Mouse (Mus musculus) ES-E14 (cell line): ENCODE results near the gene Rnf111.

Experiments used
- HCFC1 ChIP-seq: IDR thresholded peaks from 2 replicates; pipeline ENCODE4 v1.6.1; 2012; ENCODE audit warnings: low read length, inconsistent platforms, borderline replicate concordance; ENCODE audit not compliant: insufficient read depth
- MAFK ChIP-seq: IDR thresholded peaks from 2 replicates; pipeline ENCODE4 v1.6.1; 2014; ENCODE audit warnings: mild to moderate bottlenecking, low read depth, low read length, inconsistent platforms; ENCODE audit not compliant: insufficient read depth
- ZC3H11A ChIP-seq: IDR thresholded peaks from 2 replicates; pipeline ENCODE4 v1.6.1; 2012; ENCODE audit warnings: low read depth, mild to moderate bottlenecking, inconsistent platforms, low read length, borderline replicate concordance
- ZNF384 ChIP-seq: IDR thresholded peaks from 2 replicates; pipeline ENCODE4 v1.6.1; 2012; ENCODE audit warnings: low read depth, low read length, inconsistent platforms

DNA sequence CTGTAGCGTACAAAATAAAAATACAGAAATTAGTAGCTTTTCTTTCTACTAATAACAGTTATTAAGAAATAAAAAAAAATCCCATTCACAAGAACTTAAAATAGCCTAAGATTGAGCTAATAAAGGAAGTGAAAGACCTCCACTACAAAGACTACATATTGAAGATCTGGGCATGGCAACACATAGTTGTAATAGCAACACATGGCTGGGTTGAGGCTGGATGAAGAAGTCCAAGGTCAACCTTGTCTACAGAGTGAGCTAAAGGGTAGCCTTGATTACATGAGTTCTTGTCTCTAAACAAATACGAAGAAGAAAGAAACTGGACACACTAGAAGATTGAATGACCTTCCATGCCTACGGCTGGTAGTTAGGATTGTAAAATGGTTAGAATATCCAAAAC is 20.3 kb upstream of the Rnf111 start:
- TF ChIP-seq HCFC1 (no peak), ZNF384 (no peak), ZC3H11A (no peak), MAFK (no peak)
